Mouse (Mus musculus): ENCODE results near the gene Sema3f.

- no peak for TF ChIP-seq CTCF (IDR thresholded peaks at IDR 0.05; ENCODE audit: insufficient read depth, low read depth, low read length)
- no peak for TF ChIP-seq POLR2A (IDR thresholded peaks at IDR 0.05; ENCODE audit: insufficient read depth, low read depth, low read length)
Measured at GRCm38 (mm10) chr9:107696106-107696479, 14.2 kb downstream of the Sema3f start.
